Mouse (Mus musculus): ENCODE measurements around the gene Scaf8.
A peak's percentile ranks its signal among the peaks of the same experiment; 100 is the strongest.

The Scaf8 gene

GRCm38 (mm10) chr17:3208471-3208870, 93.7 kb downstream of the Scaf8 start:
- DNase-seq (ENCODE audit: low spot score) = no peak

- DNase-seq (ENCODE audit: low spot score) = no peak
Measured at GRCm38 (mm10) chr17:3209581-3209980, 94.8 kb downstream of the Scaf8 start.

- DNase-seq (ENCODE audit: low spot score) = no peak
Measured at GRCm38 (mm10) chr17:3210134-3210533, 95.4 kb downstream of the Scaf8 start.

- DNase-seq (ENCODE audit: low spot score) = no peak
Measured at GRCm38 (mm10) chr17:3212105-3212504, 97.3 kb downstream of the Scaf8 start.

DNA sequence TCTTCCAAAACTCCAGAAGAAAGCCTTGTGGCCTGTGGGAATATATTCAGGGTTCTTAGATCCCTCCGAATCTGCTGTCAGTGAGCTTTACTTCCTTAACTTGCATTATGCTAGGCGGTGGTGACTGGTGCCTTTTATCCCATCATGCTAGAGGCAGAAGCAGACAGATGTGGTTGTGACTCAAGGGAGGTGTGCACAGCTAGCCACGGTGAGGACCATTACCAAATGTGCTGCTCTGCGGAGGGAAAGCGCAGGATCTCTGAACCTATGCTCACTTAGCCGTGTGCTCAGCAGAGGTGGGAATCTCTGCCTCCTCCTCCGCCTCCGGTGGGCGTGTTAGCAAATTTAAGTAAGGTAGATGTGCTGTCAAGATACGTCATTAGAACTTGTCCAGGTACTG, 98.1 kb downstream of the Scaf8 start:
- no peak for DNase-seq (ENCODE audit: low spot score)

- no peak for DNase-seq (ENCODE audit: low spot score)
Measured at GRCm38 (mm10) chr17:3214852-3215251, 100.1 kb downstream of the Scaf8 start.

DNA sequence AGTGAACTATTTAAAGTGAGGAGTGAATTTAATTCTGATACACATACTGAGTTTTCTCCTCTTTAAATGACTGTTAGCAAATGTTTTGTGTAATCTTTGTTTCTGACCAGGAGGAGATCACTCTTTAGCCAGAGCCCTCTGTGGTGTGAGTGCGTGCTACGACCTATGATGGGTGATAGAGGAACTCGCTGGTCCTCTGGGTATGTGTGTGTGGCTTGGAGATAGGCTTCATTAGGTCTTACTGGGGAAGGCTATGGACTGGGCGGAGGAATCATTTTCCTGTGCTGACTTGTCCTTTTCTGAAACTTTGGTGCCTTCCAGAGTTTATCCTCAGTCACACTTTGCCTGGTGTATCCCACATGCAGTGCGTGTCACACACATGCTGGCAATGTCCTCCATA, 102.3 kb downstream of the Scaf8 start:
- DNase-seq (ENCODE audit: low spot score) = no peak

DNA sequence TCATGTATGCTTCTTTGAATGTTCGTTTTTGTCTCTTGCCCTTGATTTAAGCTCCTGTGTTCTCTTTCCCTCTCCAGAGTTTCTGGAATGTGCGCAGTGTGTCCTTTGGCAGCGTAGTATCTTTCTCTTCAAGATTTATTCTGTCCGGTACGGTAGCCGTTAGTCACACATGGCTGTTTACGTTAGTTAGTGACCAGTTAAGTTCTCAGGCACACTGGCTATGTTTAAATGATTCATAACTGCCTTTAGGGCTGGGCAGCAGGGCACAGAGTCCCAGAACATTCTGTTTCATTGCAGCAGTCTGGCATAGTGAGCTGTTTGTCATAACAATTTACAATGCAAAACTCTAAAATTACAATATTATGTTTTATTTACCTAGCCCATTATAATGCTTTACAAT, 103.6 kb downstream of the Scaf8 start:
- no peak for DNase-seq (ENCODE audit: low spot score)

DNA sequence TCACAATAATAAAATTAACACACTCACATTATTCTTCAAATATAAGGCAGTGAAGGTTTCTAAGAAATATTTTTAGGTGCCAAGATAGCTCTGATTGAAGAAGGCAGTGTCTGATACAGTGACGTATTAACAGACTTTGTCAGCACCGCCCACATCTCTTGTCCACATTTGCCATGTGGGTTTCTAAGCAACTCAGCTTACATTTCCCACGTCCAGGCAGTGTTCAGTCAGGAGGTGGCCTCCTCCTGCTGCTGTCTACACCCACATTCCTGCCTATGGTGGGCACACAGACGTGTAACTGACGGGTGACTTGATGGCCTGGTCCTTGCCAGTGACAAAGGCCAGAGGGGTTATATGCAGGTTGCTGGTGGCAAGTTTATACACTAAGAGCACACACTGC, 104.1 kb downstream of the Scaf8 start:
- no peak for DNase-seq (ENCODE audit: low spot score)

- DNase-seq (ENCODE audit: low spot score) = no peak
Measured at GRCm38 (mm10) chr17:3220201-3220600, 105.4 kb downstream of the Scaf8 start.

- no peak for DNase-seq (ENCODE audit: low spot score)
Measured at GRCm38 (mm10) chr17:3223071-3223470, 108.3 kb downstream of the Scaf8 start.

DNA sequence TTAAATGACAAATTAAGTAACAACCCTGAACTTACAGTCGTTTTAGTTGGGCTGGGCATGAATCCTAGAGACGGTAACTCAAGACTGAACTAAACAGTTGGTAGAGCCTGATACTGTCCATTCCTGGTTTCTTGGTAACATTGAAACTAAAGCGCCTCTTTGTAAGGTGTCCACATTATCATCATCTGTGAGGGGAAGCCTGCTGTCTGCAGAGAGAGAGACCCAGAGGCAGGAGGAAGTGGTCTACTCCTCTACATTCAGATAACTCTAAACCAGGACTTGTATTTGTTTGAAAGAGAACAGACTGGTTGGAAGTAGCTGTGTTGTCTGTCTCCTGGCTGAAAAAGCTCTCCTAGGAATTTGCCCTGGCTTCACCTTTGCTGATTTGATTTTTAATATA, 108.9 kb downstream of the Scaf8 start:
- DNase-seq (ENCODE audit: low spot score) = no peak

DNA sequence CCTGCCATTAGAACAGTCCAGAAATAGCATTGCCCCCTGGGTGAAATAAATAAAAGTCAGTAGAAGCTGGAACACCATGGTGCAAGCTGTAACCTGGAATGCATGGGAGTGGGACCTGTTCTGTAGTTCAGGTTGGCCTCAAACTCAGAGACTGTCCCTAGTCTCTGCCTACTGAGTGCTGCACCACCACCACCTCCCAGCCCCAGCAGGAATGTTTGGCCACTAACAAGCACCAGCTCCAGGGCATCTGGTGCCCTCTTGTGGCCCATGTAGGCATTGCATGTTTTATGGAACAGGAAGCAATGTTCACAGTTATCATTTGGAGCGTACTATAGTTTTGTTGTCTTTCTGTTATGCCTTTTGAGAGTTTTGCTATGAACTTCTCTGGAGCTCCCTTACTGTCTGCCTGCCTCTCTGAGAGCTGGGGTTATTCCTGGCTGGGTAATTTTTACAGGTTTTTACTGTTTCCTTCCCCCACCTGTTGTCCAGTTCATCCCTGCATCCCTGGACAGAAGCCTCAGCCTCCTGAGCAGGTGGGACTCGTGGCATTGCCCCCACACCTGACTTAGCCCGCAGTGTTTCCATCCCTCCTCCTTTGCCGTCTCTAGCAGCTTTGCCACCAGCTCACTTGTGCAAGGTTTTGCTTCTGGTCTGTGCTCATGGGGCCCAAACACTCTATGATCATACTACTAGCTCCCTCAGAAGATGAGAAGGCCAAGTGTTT, 109.8 kb downstream of the Scaf8 start:
- peak; percentile 73 for DNase-seq (ENCODE audit: low spot score)

DNA sequence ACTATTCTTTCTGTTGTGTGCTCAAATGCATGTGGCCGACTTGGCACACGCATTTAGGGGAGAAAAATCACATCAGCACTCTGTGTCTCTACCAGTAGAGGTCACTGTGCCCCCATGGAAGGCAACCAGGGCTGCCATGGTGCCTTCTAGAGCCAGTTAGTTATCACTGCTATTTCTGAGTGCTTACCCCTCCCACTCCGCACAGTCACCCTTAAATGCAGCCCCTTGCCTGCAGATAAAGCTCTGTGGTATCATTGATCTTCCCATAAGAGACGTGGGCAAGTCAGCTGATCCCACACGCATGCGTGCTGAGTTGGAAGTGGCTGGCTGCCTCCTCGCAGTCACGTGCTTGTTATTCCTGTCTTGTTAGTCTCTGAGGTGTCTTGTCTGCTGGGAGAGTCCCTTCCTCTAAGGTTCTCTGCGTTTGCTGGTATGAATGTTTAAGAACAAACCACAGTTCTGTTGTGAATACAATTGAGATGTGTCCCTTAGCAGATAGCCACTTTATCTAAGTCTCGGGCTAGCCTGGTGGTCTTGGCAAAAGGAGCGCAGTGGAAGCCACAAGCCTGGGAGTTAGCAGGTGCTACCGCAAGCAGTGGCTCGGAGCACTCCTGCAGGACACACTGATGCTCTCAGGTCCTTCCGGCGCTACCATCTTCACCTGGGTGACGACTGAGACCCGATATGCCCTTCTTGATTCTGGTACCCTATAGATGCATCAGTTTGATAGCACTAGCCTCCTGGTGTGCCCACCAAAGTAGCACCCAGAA, 115.6 kb downstream of the Scaf8 start:
- peak; percentile 14 for DNase-seq (ENCODE audit: low spot score)

DNA sequence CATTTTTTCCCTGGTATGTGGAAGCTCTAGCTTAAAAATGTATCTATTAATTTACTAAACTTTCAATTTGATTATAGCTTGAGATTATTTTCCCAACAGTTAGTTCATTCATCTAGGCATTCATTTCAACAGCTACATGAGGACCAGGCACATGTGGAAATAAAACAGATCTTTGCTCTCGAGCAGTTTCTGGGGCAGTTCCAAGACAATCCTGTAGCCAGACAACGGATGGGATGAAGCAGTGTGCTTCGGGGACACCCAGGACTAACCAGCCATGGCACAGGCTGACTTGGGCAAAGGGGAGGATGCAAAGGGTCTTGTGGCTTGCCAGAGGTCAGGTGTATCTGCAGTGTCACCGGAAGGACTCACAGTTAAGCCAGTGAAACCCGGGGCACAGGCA, 117.9 kb downstream of the Scaf8 start:
- no peak for DNase-seq (ENCODE audit: low spot score)

DNA sequence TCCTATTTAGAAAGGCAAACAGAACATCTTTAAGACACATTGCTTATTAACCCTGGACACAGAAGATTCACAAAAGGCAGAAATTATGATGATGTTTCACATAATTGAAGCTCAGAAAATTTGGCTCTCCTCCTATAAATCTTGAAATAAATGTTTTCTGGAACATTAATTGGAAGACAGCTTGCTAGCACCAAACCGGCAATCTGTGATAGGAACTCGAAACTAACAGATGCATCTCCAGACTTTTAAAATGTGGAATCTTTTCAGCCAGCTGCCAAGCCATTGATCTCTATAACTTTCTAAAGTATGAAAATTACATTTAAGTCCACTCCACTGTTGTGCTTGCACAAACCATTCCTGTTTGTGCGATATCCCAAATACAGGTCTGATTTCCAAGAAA, 128.9 kb downstream of the Scaf8 start:
- DNase-seq (ENCODE audit: low spot score) = no peak

GRCm38 (mm10) chr17:3244881-3245739, 130.3 kb downstream of the Scaf8 start:
- no peak for DNase-seq (ENCODE audit: low spot score)

DNA sequence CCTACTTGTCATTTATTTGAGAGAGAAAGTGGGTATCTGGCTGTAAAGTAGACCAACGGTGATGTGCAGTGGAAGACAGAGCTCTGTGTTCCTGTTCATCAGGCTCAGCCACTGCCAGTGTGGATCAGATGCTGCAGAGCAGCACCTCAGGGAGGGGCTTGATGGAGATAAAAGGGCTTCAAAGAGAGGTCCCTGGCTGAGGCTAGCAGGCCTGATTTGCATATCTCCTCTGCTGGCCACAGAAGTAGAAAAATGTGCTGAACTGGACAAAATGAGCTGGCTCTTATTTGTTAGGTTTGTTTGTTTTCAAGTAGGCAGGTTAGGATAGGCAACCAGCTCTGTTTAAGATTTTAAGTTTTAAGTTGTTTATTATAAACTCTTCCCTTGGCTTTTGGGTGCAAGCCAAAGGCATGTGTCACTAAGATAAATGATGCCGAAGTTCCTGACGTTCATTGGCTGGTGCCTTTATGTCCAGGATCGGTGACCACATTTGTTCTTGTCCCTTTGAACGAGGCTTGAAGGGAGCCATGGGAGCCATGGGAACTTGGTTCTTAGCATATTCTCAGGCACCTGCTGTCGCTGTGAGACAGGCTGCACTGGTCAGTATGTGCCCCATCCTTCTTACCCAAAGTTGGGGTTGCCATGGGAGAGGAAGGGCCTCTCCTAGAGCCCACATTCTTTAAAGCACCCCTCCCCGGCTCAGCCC, 132.0 kb downstream of the Scaf8 start:
- DNase-seq (ENCODE audit: low spot score) = no peak
